Comparison of ENCODE assay signal across 23 mouse cellular contexts in genomic region chr14:61662307-61662706, GRCm38 (mm10). TPM values are rescaled to one million over a fixed set of nuclear protein-coding genes. Genes with fewer than 3 reads are reported as not detected.
DNase-seq lines count a peak whose midpoint lies in the region; ATAC-seq and TF ChIP-seq lines count a peak whose summit lies in the region.
"Had no signal": no experiment of that assay in that cellular context is flagged by ENCODE, and none has a peak within 500 bp of the region (broad histone marks: within the 10 kb centered on the region; RNA-seq: fewer than 3 reads in every experiment).

No protein-coding gene starts in this region.

- H3K27me3 ChIP-seq in cerebellum, adult 2 months (ENCODE audit: control insufficient read depth, insufficient read depth, low read length), result no peaks in the 10 kb centered on the region
- no peaks in the 10 kb centered on the region for H3K27me3 ChIP-seq in liver, embryonic 13.5 days
- H3K27me3 ChIP-seq in liver, embryonic 15.5 days, result no peaks in the 10 kb centered on the region
- no peaks in the 10 kb centered on the region for H3K27me3 ChIP-seq in intestine, embryonic 15.5 days (replicated peaks)
- H3K27me3 ChIP-seq: CH12.LX; embryonic facial prominence, embryonic 12.5 days; forebrain, embryonic 13.5 days; forebrain, embryonic 15.5 days; Patski had no signal

- no peaks in the 10 kb centered on the region for H3K9me3 ChIP-seq in liver, embryonic 13.5 days (replicated peaks)
- H3K9me3 ChIP-seq in liver, embryonic 15.5 days (replicated peaks), result no peaks in the 10 kb centered on the region
- H3K9me3 ChIP-seq in intestine, embryonic 15.5 days, result no peaks in the 10 kb centered on the region
- H3K9me3 ChIP-seq: embryonic facial prominence, embryonic 10.5 days; embryonic facial prominence, embryonic 12.5 days; forebrain, embryonic 13.5 days; forebrain, embryonic 15.5 days; G1E had no signal

- H3K4me3 ChIP-seq in cerebellum, adult 2 months (replicated peaks; ENCODE audit: insufficient read depth, low read depth, low read length), result no peak overlapping the region
- no peak overlapping the region for H3K4me3 ChIP-seq in liver, embryonic 13.5 days (replicated peaks)
- H3K4me3 ChIP-seq in liver, embryonic 15.5 days (replicated peaks), result no peak overlapping the region
- H3K4me3 ChIP-seq in intestine, embryonic 15.5 days (replicated peaks), result no peak overlapping the region
- H3K4me3 ChIP-seq: embryonic facial prominence, embryonic 10.5 days; embryonic facial prominence, embryonic 12.5 days; forebrain, embryonic 13.5 days; forebrain, embryonic 15.5 days had no signal

- no peak overlapping the region for H3K4me2 ChIP-seq in liver, embryonic 13.5 days
- no peak overlapping the region for H3K4me2 ChIP-seq in liver, embryonic 15.5 days
- H3K4me2 ChIP-seq in intestine, embryonic 15.5 days (replicated peaks), result no peak overlapping the region
- H3K4me2 ChIP-seq: embryonic facial prominence, embryonic 12.5 days; forebrain, embryonic 13.5 days; forebrain, embryonic 15.5 days had no signal

- H3K36me3 ChIP-seq in liver, embryonic 13.5 days, result 0 out of 2 replicates have a peak, but pooled peaks cover 2% of the 10 kb centered on the region
- H3K36me3 ChIP-seq in liver, embryonic 15.5 days (replicated peaks), result peaks cover 7% of the 10 kb centered on the region
- H3K36me3 ChIP-seq in intestine, embryonic 15.5 days, result no peaks in the 10 kb centered on the region
- H3K36me3 ChIP-seq: embryonic facial prominence, embryonic 10.5 days; embryonic facial prominence, embryonic 12.5 days had no signal

- H3K4me1 ChIP-seq in cerebellum, adult 2 months (ENCODE audit: control insufficient read depth, insufficient read depth, low read length), result peaks cover 8% of the 10 kb centered on the region; the same call in 1 of the 2 replicates
- H3K4me1 ChIP-seq in liver, embryonic 13.5 days (replicated peaks), result peaks cover 43% of the 10 kb centered on the region
- peaks cover 36% of the 10 kb centered on the region for H3K4me1 ChIP-seq in liver, embryonic 15.5 days (replicated peaks)
- no peaks in the 10 kb centered on the region for H3K4me1 ChIP-seq in intestine, embryonic 15.5 days (replicated peaks)
- H3K4me1 ChIP-seq: embryonic facial prominence, embryonic 10.5 days; embryonic facial prominence, embryonic 12.5 days; forebrain, embryonic 13.5 days; forebrain, embryonic 15.5 days had no signal

- H3K27ac ChIP-seq in cerebellum, adult 2 months (ENCODE audit: insufficient read depth, low read length), result peak overlapping the region; percentile 38
- peak overlapping the region; percentile 55; the same call in 1 of the 2 replicates for H3K27ac ChIP-seq in liver, embryonic 13.5 days
- H3K27ac ChIP-seq in liver, embryonic 15.5 days (replicated peaks), result 0 out of 2 replicates have a peak overlapping the region, but pooled peaks have one; percentile 1
- no peak overlapping the region for H3K27ac ChIP-seq in intestine, embryonic 15.5 days
- H3K27ac ChIP-seq: embryonic facial prominence, embryonic 10.5 days; embryonic facial prominence, embryonic 12.5 days; forebrain, embryonic 13.5 days; forebrain, embryonic 15.5 days had no signal

- ATAC-seq in liver, embryonic 13.5 days (ENCODE audit: low read depth), result peak; percentile 64; the same call in 1 of the 2 replicates
- ATAC-seq in liver, embryonic 15.5 days (ENCODE audit: insufficient read depth), result no peak; the same call in 1 of the 2 replicates
- 0 out of 2 replicates have a peak, but pooled peaks have one; percentile 22 for ATAC-seq in megakaryocyte-erythroid progenitor cell, adult 5-6 weeks (replicated peaks; ENCODE audit: low FRiP score, low TSS enrichment, poor library complexity, severe bottlenecking)
- ATAC-seq in intestine, embryonic 15.5 days, result no peak
- ATAC-seq: activated CD4-positive, CD25-positive, alpha-beta regulatory T cell, adult 4 months; CD4-positive, CD25-positive, alpha-beta regulatory T cell, adult 4 months; forebrain, embryonic 13.5 days; forebrain, embryonic 15.5 days; Patski had no signal

- no peak for DNase-seq in cerebellum, adult 2 months
- no peak for DNase-seq in cerebellum, adult 8-10 months
- DNase-seq in liver, embryonic 13.5 days, result no peak
- DNase-seq in liver, result no peak
- DNase-seq: adrenal gland, adult 8-10 months; adrenal gland, postnatal 14 days; adrenal gland, postnatal 36 days; B cell, adult 2 months; cerebellum, adult 11-12 months; cerebellum, postnatal 10 days; cerebellum, postnatal 25 days had no signal

- no peak for TF ChIP-seq CTCF in cerebellum, adult 2 months (IDR thresholded peaks at IDR 0.05; ENCODE audit: borderline replicate concordance, insufficient read depth, low read depth, low read length)

- no peak for TF ChIP-seq POLR2A in cerebellum, adult 2 months (IDR thresholded peaks at IDR 0.05; ENCODE audit: borderline replicate concordance, insufficient read depth, low read length)

- H3K9ac ChIP-seq in liver, embryonic 13.5 days, result peak overlapping the region; percentile 26; the same call in 1 of the 2 replicates
- no peak overlapping the region for H3K9ac ChIP-seq in liver, embryonic 15.5 days
- H3K9ac ChIP-seq in intestine, embryonic 15.5 days, result no peak overlapping the region
- H3K9ac ChIP-seq: embryonic facial prominence, embryonic 12.5 days; forebrain, embryonic 13.5 days; forebrain, embryonic 15.5 days had no signal

- WGBS in cerebellum, adult 2 months, result 94% methylated on average over 8 of the region's 8 CpGs
- 59% methylated on average over 8 of the region's 8 CpGs for WGBS in liver, embryonic 13.5 days (ENCODE audit: insufficient replicate concordance)
- 66% methylated on average over 8 of the region's 8 CpGs for WGBS in liver, embryonic 15.5 days (ENCODE audit: insufficient replicate concordance)
- 90% methylated on average over 8 of the region's 8 CpGs for WGBS in intestine, embryonic 15.5 days

RNA-seq across cellular contexts. Expression of gene Kcnrg, which starts 55.0 kb away (rescaled TPM):
- 0.51 and 0.73 TPM in 2 replicates for polyA plus RNA-seq in cerebellum, adult 2 months (2012; rRNA removed)
- polyA plus RNA-seq in liver, embryonic 13.5 days (2015; fragmentation: Nextera tagmentation; extraction: Ambion mirVana), result 0.07 and 0.23 TPM in 2 replicates
- 0.32 and 0.44 TPM in 2 replicates for polyA plus RNA-seq in liver, embryonic 15.5 days (2015; fragmentation: Nextera tagmentation; extraction: Ambion mirVana)
- 0.82 TPM in 1 of 2 replicates, not detected in the other for total RNA-seq in megakaryocyte-erythroid progenitor cell, adult 5-6 weeks (2014; fragmentation: Nextera tagmentation)
- 0.65 TPM in 1 of 2 replicates, not detected in the other for total RNA-seq in megakaryocyte-erythroid progenitor cell, adult 5-6 weeks (2017)
- polyA plus RNA-seq in intestine, embryonic 15.5 days (2015; fragmentation: Nextera tagmentation; extraction: Ambion mirVana), result 0.31 and 0.73 TPM in 2 replicates
- polyA plus RNA-seq: G1E had no signal

Comparison
In these comparisons a context has a peak if more than half of its experiments do, and no peak if none do; other contexts are left out.
1. ATAC-seq: peak in liver, embryonic 13.5 days (single experiment) and megakaryocyte-erythroid progenitor cell, adult 5-6 weeks (single experiment); none in liver, embryonic 15.5 days (single experiment) and intestine, embryonic 15.5 days (single experiment).